Mouse (Mus musculus) hindlimb bud, embryonic 11.5 days (tissue): ENCODE measurements around the gene Sebox.

Experiments used
- DNase-seq: peaks from one replicate; pipeline ENCODE4 v3.0.0-alpha.2; 2012; ENCODE audit warnings: low read depth, low spot score; ENCODE audit errors: extremely low spot score

The Sebox gene

GRCm38 (mm10) chr11:78497544-78498522 is 5.4 kb upstream of the Sebox start, which contains the start of gene Sarm1:
Sarm1 (minus strand) TSS chr11:78497754.
- DNase-seq: peak; percentile 91

- no peak for DNase-seq
Observed at GRCm38 (mm10) chr11:78499004-78499403, 4.2 kb upstream of the Sebox start, which contains the start of gene Vtn. Vtn (plus strand) TSS chr11:78499091.

- no peak for DNase-seq
Observed at GRCm38 (mm10) chr11:78499543-78499942, 3.7 kb upstream of the Sebox start.

GRCm38 (mm10) chr11:78500623-78501202 is 2.5 kb upstream of the Sebox start:
- DNase-seq: no peak

- no peak for DNase-seq
Observed at GRCm38 (mm10) chr11:78501529-78501928, 1.7 kb upstream of the Sebox start.

GRCm38 (mm10) chr11:78505430-78505829 is 2.2 kb downstream of the Sebox start:
- no peak for DNase-seq

GRCm38 (mm10) chr11:78509148-78509547 is 5.9 kb downstream of the Sebox start:
- no peak for DNase-seq

GRCm38 (mm10) chr11:78512025-78512957 is 9.0 kb downstream of the Sebox start, which contains the start of the genes Tmem199 and Poldip2:
Tmem199 (minus strand) TSS chr11:78512172.
Poldip2 (plus strand) TSS chr11:78512193.
- peak; percentile 62 for DNase-seq

- no peak for DNase-seq
Observed at GRCm38 (mm10) chr11:78513106-78513790, 10.0 kb downstream of the Sebox start.

GRCm38 (mm10) chr11:78515549-78516325 is 12.5 kb downstream of the Sebox start:
- no peak for DNase-seq

GRCm38 (mm10) chr11:78518931-78519330 is 15.7 kb downstream of the Sebox start:
- DNase-seq: no peak

- DNase-seq: no peak
Observed at GRCm38 (mm10) chr11:78521880-78522279, 18.6 kb downstream of the Sebox start.

GRCm38 (mm10) chr11:78522481-78522997 is 19.3 kb downstream of the Sebox start:
- DNase-seq: no peak

- DNase-seq: no peak
Observed at GRCm38 (mm10) chr11:78523241-78523955, 20.2 kb downstream of the Sebox start.

GRCm38 (mm10) chr11:78524838-78525237 is 21.6 kb downstream of the Sebox start:
- DNase-seq: no peak

- DNase-seq: no peak
Observed at GRCm38 (mm10) chr11:78528714-78529113, 25.5 kb downstream of the Sebox start.

- DNase-seq: no peak
Observed at GRCm38 (mm10) chr11:78530001-78530400, 26.8 kb downstream of the Sebox start.

GRCm38 (mm10) chr11:78531046-78531445 is 27.8 kb downstream of the Sebox start:
- no peak for DNase-seq
